Mouse (Mus musculus) CH12.LX (cell line): ENCODE results near the gene Tdrd6.

Source experiments
- CHD1 ChIP-seq: IDR thresholded peaks from 2 replicates; pipeline ENCODE4 v1.6.1; 2012; ENCODE audit warnings: low read depth, low read length, improper control_type of control experiment, inconsistent platforms
- CTCF ChIP-seq, 2 experiments: IDR thresholded peaks in 1 of 2; conservative IDR thresholded peaks in 1 of 2; 2 replicates each; pipeline ENCODE4 v1.5.1; 2011 to 2012; ENCODE audit warnings: low read depth in 2 of 2, low read length in 2 of 2, improper control_type of control experiment in 1 of 2, inconsistent platforms in 1 of 2, mild to moderate bottlenecking in 1 of 2, moderate library complexity in 1 of 2
- EP300 ChIP-seq: IDR thresholded peaks from 2 replicates; pipeline ENCODE4 v1.6.1; 2011; ENCODE audit warnings: low read length, improper control_type of control experiment
- POLR2A ChIP-seq: IDR thresholded peaks from 2 replicates; pipeline ENCODE4 v1.6.1; 2011; ENCODE audit warnings: low read depth, mild to moderate bottlenecking, improper control_type of control experiment, low read length
- TCF12 ChIP-seq: IDR thresholded peaks from 2 replicates; pipeline ENCODE4 v1.6.1; 2014; ENCODE audit warnings: low read depth, mild to moderate bottlenecking, inconsistent platforms, low read length, improper control_type of control experiment
- USF2 ChIP-seq: conservative IDR thresholded peaks from 2 replicates; pipeline ENCODE4 v1.6.1; 2011; ENCODE audit warnings: low read depth, low read length, improper control_type of control experiment

GRCm38 (mm10) chr17:43619156-43619555 lies 10.9 kb downstream of the Tdrd6 start:
- TF ChIP-seq POLR2A (no peak), CHD1 (no peak), CTCF (conservative IDR thresholded peaks at IDR 0.05 in 1 of 2, IDR thresholded peaks at IDR 0.05 in 1 of 2; ENCODE audit: low read depth in 2 of 2, low read length in 2 of 2) (no peak), EP300 (no peak), USF2 (no peak), TCF12 (no peak)
